8 mouse cellular contexts compared by ENCODE assay signal in the genomic region with DNA sequence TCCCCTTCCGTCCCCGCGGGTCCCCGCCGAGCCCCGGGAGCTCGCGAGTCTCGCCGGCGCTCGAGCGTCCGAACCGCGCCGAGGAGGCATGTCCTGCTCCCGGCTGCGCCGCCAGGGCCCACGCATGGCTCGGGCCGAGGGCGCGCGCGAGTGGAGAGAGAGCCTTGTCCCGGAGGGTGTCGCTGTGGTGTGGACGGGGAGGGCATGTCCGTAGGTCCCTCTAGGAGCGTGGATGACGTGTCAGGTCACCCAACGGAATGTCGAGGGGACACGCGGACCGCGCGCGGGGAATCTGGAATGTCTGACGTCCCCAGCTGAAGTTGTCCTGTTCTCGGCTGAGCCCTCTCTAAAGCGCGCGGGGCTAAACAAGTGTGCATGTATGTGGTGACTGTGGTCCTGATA. TPM values are rescaled to one million over a fixed set of nuclear protein-coding genes. Genes with fewer than 3 reads are reported as not detected.
A peak's percentile ranks its signal among the peaks of the same experiment; 100 is the strongest.
DNase-seq lines count a peak whose midpoint lies in the region; ATAC-seq and TF ChIP-seq lines count a peak whose summit lies in the region.

No protein-coding gene starts in this region.

- TF ChIP-seq EP300 in liver, postnatal 0 days (IDR thresholded peaks at IDR 0.05; ENCODE audit: low read depth), result no peak

- DNase-seq in fibroblast of lung, adult 2 months (ENCODE audit: low read depth), result peak; percentile 17
- DNase-seq in kidney, postnatal 36 days, result peak; percentile 76 to 84
- DNase-seq in liver, postnatal 0 days, result peak; percentile 82
- peak; percentile 84 for DNase-seq in testis, postnatal 10 days (ENCODE audit: low spot score)

- peak; percentile 65 for TF ChIP-seq CTCF in liver, postnatal 0 days (IDR thresholded peaks at IDR 0.05; ENCODE audit: low read depth)

- 0 out of 2 replicates have a peak, but pooled peaks cover 4% of the 10 kb centered on the region for H3K36me3 ChIP-seq in heart, embryonic 15.5 days
- no peaks in the 10 kb centered on the region for H3K36me3 ChIP-seq in liver, postnatal 0 days (replicated peaks; ENCODE audit: insufficient read depth, low read length)
- H3K36me3 ChIP-seq in neural tube, embryonic 13.5 days, result no peaks in the 10 kb centered on the region

- H3K27ac ChIP-seq in brown adipose tissue, adult 24 weeks (replicated peaks; ENCODE audit: low read depth, low read length), result peak overlapping the region; percentile 66
- peak overlapping the region; percentile 97 for H3K27ac ChIP-seq in heart, embryonic 15.5 days
- H3K27ac ChIP-seq in liver, postnatal 0 days (ENCODE audit: low read depth), result peak overlapping the region; percentile 97
- peak overlapping the region; percentile 78; the same call in 1 of the 2 replicates for H3K27ac ChIP-seq in neural tube, embryonic 13.5 days (replicated peaks)

- peak; percentile 44 for ATAC-seq in CD4-positive, CD25-positive, alpha-beta regulatory T cell, adult 4 months
- peak; percentile 85 for ATAC-seq in heart, embryonic 15.5 days (replicated peaks; ENCODE audit: insufficient number of reproducible peaks, insufficient read depth, low FRiP score, low read depth)
- ATAC-seq in liver, postnatal 0 days, result peak; percentile 85
- ATAC-seq in neural tube, embryonic 13.5 days (ENCODE audit: low read depth), result peak; percentile 90

- H3K4me1 ChIP-seq in brown adipose tissue, adult 24 weeks (ENCODE audit: control insufficient read depth, insufficient read depth, insufficient read length, low read length), result no peaks in the 10 kb centered on the region
- peaks cover 13% of the 10 kb centered on the region for H3K4me1 ChIP-seq in heart, embryonic 15.5 days (replicated peaks)
- H3K4me1 ChIP-seq in liver, postnatal 0 days (ENCODE audit: insufficient read depth), result peaks cover 30% of the 10 kb centered on the region
- peaks cover 14% of the 10 kb centered on the region for H3K4me1 ChIP-seq in neural tube, embryonic 13.5 days (replicated peaks)

- peak overlapping the region; percentile 79 for H3K9ac ChIP-seq in heart, embryonic 15.5 days
- peak overlapping the region; percentile 96 for H3K9ac ChIP-seq in liver, postnatal 0 days (replicated peaks)
- peak overlapping the region; percentile 76 for H3K9ac ChIP-seq in neural tube, embryonic 13.5 days

- WGBS in heart, embryonic 15.5 days, result under 1% methylated on average over 46 of the region's 46 CpGs
- 0% methylated on average over 46 of the region's 46 CpGs for WGBS in liver, postnatal 0 days (ENCODE audit: insufficient replicate concordance)
- WGBS in neural tube, embryonic 13.5 days, result under 1% methylated on average over 41 of the region's 46 CpGs

- no peaks in the 10 kb centered on the region for H3K9me3 ChIP-seq in heart, embryonic 15.5 days (replicated peaks)
- H3K9me3 ChIP-seq in liver, postnatal 0 days (ENCODE audit: low read length), result no peaks in the 10 kb centered on the region
- no peaks in the 10 kb centered on the region for H3K9me3 ChIP-seq in neural tube, embryonic 13.5 days

- peak overlapping the region; percentile 89 for H3K4me3 ChIP-seq in brown adipose tissue, adult 24 weeks (ENCODE audit: insufficient read depth, low read depth, low read length)
- peak overlapping the region; percentile 82 for H3K4me3 ChIP-seq in heart, embryonic 15.5 days
- peak overlapping the region; percentile 92 for H3K4me3 ChIP-seq in liver, postnatal 0 days (ENCODE audit: low read depth, low read length)
- peak overlapping the region; percentile 77 for H3K4me3 ChIP-seq in neural tube, embryonic 13.5 days

- H3K4me2 ChIP-seq in heart, embryonic 15.5 days, result peak overlapping the region; percentile 69
- H3K4me2 ChIP-seq in liver, postnatal 0 days (ENCODE audit: low read depth, low read length), result peak overlapping the region; percentile 77
- peak overlapping the region; percentile 92 for H3K4me2 ChIP-seq in neural tube, embryonic 13.5 days

- H3K27me3 ChIP-seq in heart, embryonic 15.5 days, result no peaks in the 10 kb centered on the region
- no peaks in the 10 kb centered on the region for H3K27me3 ChIP-seq in liver, postnatal 0 days (ENCODE audit: insufficient read depth, low read length)
- H3K27me3 ChIP-seq in neural tube, embryonic 13.5 days, result 0 out of 2 replicates have a peak, but pooled peaks cover 3% of the 10 kb centered on the region

RNA-seq across cellular contexts. Expression of a gene that starts 1.8 kb away (rescaled TPM):
- polyA plus RNA-seq in CD4-positive, CD25-positive, alpha-beta regulatory T cell, adult 4 months (2017; shearing (Covaris generic)), result 1 to 10 TPM; 1.5 to 2.6 TPM
- 6.8 and 8.9 TPM in 2 replicates for polyA plus RNA-seq in brown adipose tissue, adult 24 weeks (2012; ENCODE audit: insufficient read depth, insufficient read length, missing spikeins)
- polyA plus RNA-seq in heart, embryonic 15.5 days (2015; fragmentation: Nextera tagmentation; extraction: Ambion mirVana), result 26.1 and 28.6 TPM in 2 replicates
- 11.0 and 11.9 TPM in 2 replicates for polyA plus RNA-seq in liver, postnatal 0 days (2015; fragmentation: Nextera tagmentation; extraction: Ambion mirVana)
- 56.9 and 60.6 TPM in 2 replicates for polyA plus RNA-seq in neural tube, embryonic 13.5 days (2015; fragmentation: Nextera tagmentation; extraction: Ambion mirVana)

RNA-seq across cellular contexts. Expression of a gene that starts 58.5 kb away (rescaled TPM):
- 100 to 1,000 TPM; 291 to 322 TPM for polyA plus RNA-seq in CD4-positive, CD25-positive, alpha-beta regulatory T cell, adult 4 months (2017; shearing (Covaris generic))
- polyA plus RNA-seq in brown adipose tissue, adult 24 weeks (2012; ENCODE audit: insufficient read depth, insufficient read length, missing spikeins), result 94.6 and 146 TPM in 2 replicates
- polyA plus RNA-seq in heart, embryonic 15.5 days (2015; fragmentation: Nextera tagmentation; extraction: Ambion mirVana), result 203 and 207 TPM in 2 replicates
- polyA plus RNA-seq in liver, postnatal 0 days (2015; fragmentation: Nextera tagmentation; extraction: Ambion mirVana), result 104 and 107 TPM in 2 replicates
- polyA plus RNA-seq in neural tube, embryonic 13.5 days (2015; fragmentation: Nextera tagmentation; extraction: Ambion mirVana), result 262 and 298 TPM in 2 replicates

Comparison
In these comparisons a context has a peak if more than half of its experiments do, and no peak if none do; other contexts are left out.
1. Peak in every context shown above with its lines: DNase-seq, ATAC-seq, H3K4me3 ChIP-seq and H3K27ac ChIP-seq.
2. DNase-seq: peak in every context shown above with its lines; median percentile 84 in testis, postnatal 10 days; 82 in liver, postnatal 0 days; 80 in kidney, postnatal 36 days; 17 in fibroblast of lung, adult 2 months.